Mouse (Mus musculus) hindbrain, postnatal 0 days (tissue): ENCODE measurements at regions not wholly inside any gene's neighbourhood (a gene's known extent, or its start where the extent isn't known, plus 50 kb on each side); places are given as distances from the start of the nearest gene placed in this dataset.

ENCODE experiments used
- ATAC-seq: fragments of 200-750 bp; cut with Nextera tagmentation; 2 replicates; pipeline ENCODE4 v1.8.0; 2017; ENCODE audit warnings: mild to moderate bottlenecking, moderate TSS enrichment, moderate library complexity
- DNase-seq: peaks from one replicate; pipeline ENCODE4 v3.0.0-alpha.2; 2015; ENCODE audit warnings: low spot score
- H3K27ac ChIP-seq: fragments of 300-500 bp; sonication (generic); 2 replicates; pipeline ENCODE4 v1.5.1; 2014; ENCODE audit warnings: mild to moderate bottlenecking
- H3K27me3 ChIP-seq: fragments of 300-500 bp; sonication (generic); 2 replicates; pipeline ENCODE4 v1.6.1; 2014; ENCODE audit warnings: low read length, mixed read lengths; ENCODE audit not compliant: insufficient read depth
- H3K36me3 ChIP-seq: fragments of 300-500 bp; sonication (generic); 2 replicates; pipeline ENCODE4 v1.6.1; 2014; ENCODE audit warnings: low read length, mixed read lengths; ENCODE audit not compliant: insufficient read depth
- H3K4me1 ChIP-seq: fragments of 300-500 bp; sonication (generic); 2 replicates; pipeline ENCODE4 v1.6.1; 2014; ENCODE audit warnings: antibody characterized with exemption, low read length, mixed read lengths; ENCODE audit not compliant: insufficient read depth
- H3K4me2 ChIP-seq: fragments of 300-500 bp; sonication (generic); 2 replicates; pipeline ENCODE4 v1.6.1; 2014; ENCODE audit warnings: low read depth, mild to moderate bottlenecking, low read length, moderate library complexity, mixed read lengths
- H3K4me3 ChIP-seq: fragments of 300-500 bp; sonication (generic); 2 replicates; pipeline ENCODE4 v1.5.1; 2014; ENCODE audit warnings: low read length
- H3K9ac ChIP-seq: fragments of 300-500 bp; sonication (generic); replicated peaks from 2 replicates; pipeline ENCODE4 v1.6.1; 2014; ENCODE audit warnings: mild to moderate bottlenecking, low read length, moderate library complexity, mixed read lengths
- H3K9me3 ChIP-seq: fragments of 300-500 bp; sonication (generic); 2 replicates; pipeline ENCODE4 v1.6.1; 2016; ENCODE audit warnings: low read length, mixed read lengths
- CTCF ChIP-seq: IDR thresholded peaks from 2 replicates; pipeline ENCODE4 v1.5.1; 2016; ENCODE audit warnings: antibody characterized with exemption, control low read depth, low read depth
- WGBS: fragments of 180-500 bp; shearing (Covaris S2); extraction: QIAGEN DNeasy Blood & Tissue Kit; methylation state at CpG from one replicate; pipeline ENCODE4 v1.1.7; 2014; 5-methylcytosine and 5-hydroxymethylcytosine counted together

GRCm38 (mm10) chr5:80842531-80842930 lies 177.4 kb upstream of the Adgrl3 start:
- ATAC-seq (no peak), DNase-seq (no peak)
- H3K4me3 ChIP-seq: no peak overlapping the region
- H3K27me3 ChIP-seq: no peaks in the 10 kb centered on the region
- 68% methylated on average over 1 of the region's 1 CpGs for WGBS
- no peaks in the 10 kb centered on the region for H3K36me3 ChIP-seq
- no peak overlapping the region for H3K4me2 ChIP-seq
- no peak overlapping the region for H3K27ac ChIP-seq
- H3K9me3 ChIP-seq: no peaks in the 10 kb centered on the region
- no peaks in the 10 kb centered on the region for H3K4me1 ChIP-seq
- no peak for TF ChIP-seq CTCF
- no peak overlapping the region for H3K9ac ChIP-seq

- DNase-seq (peak; percentile 3), ATAC-seq (no peak)
These were observed 164.9 kb upstream of the Adgrl3 start for GRCm38 (mm10) chr5:80855034-80855433.

DNA sequence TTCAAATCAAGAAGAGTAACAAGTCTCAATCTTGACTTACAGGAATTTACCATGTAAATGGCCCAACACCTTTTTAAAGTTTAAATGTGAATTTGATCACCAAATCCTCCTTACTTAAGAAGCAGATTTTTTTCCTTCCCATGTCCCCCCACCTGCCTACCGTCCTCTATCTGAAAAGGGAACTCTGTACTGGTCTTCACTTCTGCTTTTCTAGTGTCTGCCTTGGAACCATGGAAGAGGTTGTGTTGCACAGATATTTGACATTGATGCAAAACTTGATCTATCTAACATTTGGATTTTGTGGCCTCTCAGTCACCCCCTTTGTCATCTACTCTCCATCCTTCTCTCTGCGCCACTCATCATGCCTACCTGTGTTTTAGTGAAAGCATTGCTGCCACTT lies 143.3 kb upstream of the Adgrl3 start:
- H3K4me3 ChIP-seq: no peak overlapping the region
- H3K9me3 ChIP-seq: no peaks in the 10 kb centered on the region
- TF ChIP-seq CTCF: no peak
- no peak overlapping the region for H3K9ac ChIP-seq
- no peak for DNase-seq
- 90% methylated on average over 2 of the region's 2 CpGs for WGBS
- H3K4me2 ChIP-seq: no peak overlapping the region
- no peak overlapping the region for H3K27ac ChIP-seq
- ATAC-seq: no peak
- H3K4me1 ChIP-seq: no peaks in the 10 kb centered on the region
- no peaks in the 10 kb centered on the region for H3K27me3 ChIP-seq
- no peaks in the 10 kb centered on the region for H3K36me3 ChIP-seq

More at GRCm38 (mm10) chr5:80855034-80855433, 164.9 kb upstream of the Adgrl3 start:
- H3K27ac ChIP-seq: no peak overlapping the region
- H3K36me3 ChIP-seq: no peaks in the 10 kb centered on the region
- H3K4me1 ChIP-seq: no peaks in the 10 kb centered on the region
- H3K4me3 ChIP-seq: no peak overlapping the region
- no peak overlapping the region for H3K4me2 ChIP-seq
- no peaks in the 10 kb centered on the region for H3K27me3 ChIP-seq
- WGBS: 56% methylated on average over 5 of the region's 5 CpGs
- no peak overlapping the region for H3K9ac ChIP-seq
- H3K9me3 ChIP-seq: no peaks in the 10 kb centered on the region
- TF ChIP-seq CTCF: no peak

DNA sequence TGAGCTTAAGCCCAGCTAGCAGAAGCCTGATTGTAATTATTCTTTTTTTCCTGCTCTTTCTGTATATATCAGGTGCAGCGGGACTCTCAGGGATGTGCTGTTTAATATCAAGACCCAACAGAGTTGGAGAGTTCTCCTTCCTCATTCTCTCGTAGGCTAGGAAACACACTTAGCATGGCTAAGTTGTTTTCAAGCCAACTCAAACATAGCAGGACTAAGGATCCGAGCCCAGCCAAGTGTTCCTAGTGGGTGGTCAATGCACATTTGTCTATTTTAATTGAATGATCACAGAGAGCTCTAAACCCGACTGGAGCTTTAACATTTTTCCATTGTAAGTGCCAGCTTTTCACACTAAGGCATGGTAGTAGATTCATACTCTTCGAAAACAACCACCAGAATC lies 121.7 kb upstream of the Adgrl3 start:
- Histone ChIP-seq H3K4me3 (no peak overlapping the region), H3K9me3 (no peaks in the 10 kb centered on the region), H3K4me2 (no peak overlapping the region), H3K27me3 (no peaks in the 10 kb centered on the region), H3K36me3 (no peaks in the 10 kb centered on the region), H3K27ac (no peak overlapping the region), H3K4me1 (no peaks in the 10 kb centered on the region), H3K9ac (no peak overlapping the region)
- ATAC-seq (0 out of 2 replicates have a peak, but pooled peaks have one; percentile 38), DNase-seq (peak; percentile 55)
- no peak for TF ChIP-seq CTCF
- 31% methylated on average over 5 of the region's 5 CpGs for WGBS

DNA sequence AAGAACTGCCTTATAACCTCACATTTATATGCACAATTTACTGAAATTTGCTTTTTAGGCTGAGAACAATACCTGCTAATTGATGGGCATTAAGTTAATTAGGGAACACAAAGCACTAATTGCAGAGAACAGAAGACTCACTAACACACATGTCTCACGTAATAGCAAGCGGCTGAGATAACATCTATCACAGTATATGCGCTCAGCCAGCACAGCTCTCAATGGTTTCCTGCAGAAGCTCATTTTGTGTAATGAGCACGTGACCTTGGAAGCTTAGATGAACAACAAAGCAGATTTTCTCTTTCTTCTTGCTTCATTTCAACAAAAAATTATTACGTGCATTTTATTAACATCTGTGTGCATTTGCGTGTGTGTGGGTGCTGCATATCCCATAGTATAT lies 111.2 kb upstream of the Adgrl3 start:
- peak; percentile 6 for DNase-seq
- no peak for ATAC-seq

DNA sequence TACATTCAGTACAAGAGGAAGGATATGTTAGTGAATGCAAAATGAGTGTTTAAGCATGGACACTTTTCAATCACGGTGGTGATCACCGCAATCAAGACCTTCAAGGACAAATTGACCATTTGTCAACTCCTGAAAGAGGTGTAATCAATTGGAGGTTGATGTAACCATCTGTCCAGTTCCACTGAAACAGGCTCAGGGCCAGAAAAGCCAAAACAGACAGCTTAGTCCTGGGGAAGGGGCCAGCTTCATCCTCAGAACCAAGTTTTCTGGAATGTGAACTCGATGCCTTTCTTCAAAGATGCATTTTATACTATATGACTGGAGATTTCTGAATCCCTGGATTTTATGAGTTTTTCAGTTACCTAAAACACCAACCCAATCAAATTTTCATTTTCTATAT lies 81.1 kb upstream of the Adgrl3 start:
- Histone ChIP-seq H3K36me3 (no peaks in the 10 kb centered on the region), H3K4me3 (no peak overlapping the region), H3K9me3 (no peaks in the 10 kb centered on the region), H3K27ac (no peak overlapping the region), H3K27me3 (no peaks in the 10 kb centered on the region), H3K4me1 (no peaks in the 10 kb centered on the region), H3K9ac (no peak overlapping the region), H3K4me2 (no peak overlapping the region)
- no peak for ATAC-seq
- DNase-seq: peak; percentile 1
- no peak for TF ChIP-seq CTCF
- 81% methylated on average over 3 of the region's 3 CpGs for WGBS

More for the DNA sequence above, 111.2 kb upstream of the Adgrl3 start:
- Histone ChIP-seq H3K4me3 (no peak overlapping the region), H3K9ac (no peak overlapping the region), H3K27me3 (no peaks in the 10 kb centered on the region), H3K36me3 (no peaks in the 10 kb centered on the region), H3K4me2 (no peak overlapping the region), H3K27ac (no peak overlapping the region), H3K4me1 (no peaks in the 10 kb centered on the region), H3K9me3 (no peaks in the 10 kb centered on the region)
- TF ChIP-seq CTCF: no peak
- WGBS: 72% methylated on average over 6 of the region's 6 CpGs

DNA sequence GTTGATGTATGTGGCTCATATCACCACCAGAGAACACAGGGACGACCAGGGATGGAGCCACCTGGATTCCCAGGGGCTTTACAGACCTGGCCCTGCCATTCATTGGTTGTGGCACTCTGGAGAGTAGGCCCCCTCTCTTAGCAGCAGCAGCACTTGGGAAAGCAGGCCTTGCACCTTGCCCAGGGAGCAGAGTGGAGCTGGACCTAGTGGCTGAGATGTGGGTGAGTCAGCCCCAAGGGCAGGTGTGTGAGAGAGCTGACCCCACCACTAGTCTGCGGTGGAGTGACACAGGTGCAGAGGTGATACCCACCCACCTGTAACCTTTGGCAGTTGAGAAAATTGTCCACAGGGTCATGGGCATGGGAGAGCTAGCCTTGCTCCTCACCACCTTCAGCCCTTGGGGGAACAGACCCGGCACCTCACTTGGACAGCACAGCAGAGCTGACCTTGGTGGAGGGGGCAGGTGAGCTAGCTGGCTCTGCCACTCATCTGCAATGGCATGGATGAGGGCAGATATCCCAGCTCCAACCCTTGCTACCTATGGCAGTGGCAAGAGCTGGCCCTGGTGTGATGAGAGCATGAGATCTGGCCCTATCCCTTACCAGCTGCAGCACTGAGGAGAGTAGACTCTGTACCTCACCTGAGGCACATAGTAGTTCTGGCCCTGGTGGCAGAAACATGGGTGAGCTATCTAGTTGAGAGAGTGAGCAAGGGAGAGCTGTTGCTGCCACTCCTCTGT lies 67.9 kb upstream of the Adgrl3 start:
- Histone ChIP-seq H3K36me3 (no peaks in the 10 kb centered on the region), H3K9me3 (no peaks in the 10 kb centered on the region), H3K9ac (no peak overlapping the region), H3K27me3 (no peaks in the 10 kb centered on the region), H3K4me3 (no peak overlapping the region), H3K27ac (no peak overlapping the region), H3K4me2 (no peak overlapping the region), H3K4me1 (no peaks in the 10 kb centered on the region)
- ATAC-seq (no peak), DNase-seq (no peak)
- no peak for TF ChIP-seq CTCF
- 89% methylated on average over 3 of the region's 3 CpGs for WGBS
